Mouse (Mus musculus): ENCODE measurements at regions not wholly inside any gene's neighbourhood (a gene's known extent, or its start where the extent isn't known, plus 50 kb on each side); places are given as distances from the start of the nearest gene placed in this dataset.
A peak's percentile ranks its signal among the peaks of the same experiment; 100 is the strongest.

DNA sequence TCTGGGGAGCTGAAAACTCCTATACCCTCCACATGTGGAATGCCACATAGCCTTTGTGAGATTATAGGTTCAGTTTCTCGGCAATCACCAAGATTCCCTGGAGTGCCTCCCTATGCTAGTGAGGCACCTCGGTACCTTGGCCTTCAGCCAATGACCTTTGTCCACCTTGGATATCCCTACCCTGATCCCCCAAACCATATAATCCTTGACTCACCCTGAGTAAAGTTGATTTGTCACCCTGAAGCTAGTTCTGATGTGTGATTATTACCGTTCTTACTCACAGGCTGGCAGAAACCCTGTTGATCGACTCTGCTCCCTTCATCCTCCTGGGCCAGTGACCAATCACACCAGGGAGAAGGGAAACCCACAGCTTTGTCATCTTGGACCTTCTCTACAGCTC lies 152.5 kb downstream of the Ptpru start:
- 87% methylated on average over 4 of the region's 4 CpGs for WGBS
- Histone ChIP-seq H3K4me1 (ENCODE audit: control insufficient read depth, insufficient read depth, low read length) (peaks cover 4% of the 10 kb centered on the region; the same call in 1 of the 2 replicates), H3K27ac (replicated peaks; ENCODE audit: low read depth, low read length) (peak overlapping the region; percentile 23; the same call in 1 of the 2 replicates), H3K36me3 (ENCODE audit: control insufficient read depth, insufficient read depth, low read length) (no peaks in the 10 kb centered on the region), H3K4me3 (ENCODE audit: low read depth, low read length) (no peak overlapping the region), H3K9ac (ENCODE audit: low read depth, low read length) (no peak overlapping the region), H3K27me3 (replicated peaks; ENCODE audit: control insufficient read depth, insufficient read depth, low read length) (no peaks in the 10 kb centered on the region), H3K4me2 (ENCODE audit: low read depth, low read length) (no peak overlapping the region), H3K9me3 (ENCODE audit: control insufficient read depth, low read length) (no peaks in the 10 kb centered on the region)
- ATAC-seq (ENCODE audit: low read depth) (no peak), DNase-seq (ENCODE audit: low spot score) (no peak)

DNA sequence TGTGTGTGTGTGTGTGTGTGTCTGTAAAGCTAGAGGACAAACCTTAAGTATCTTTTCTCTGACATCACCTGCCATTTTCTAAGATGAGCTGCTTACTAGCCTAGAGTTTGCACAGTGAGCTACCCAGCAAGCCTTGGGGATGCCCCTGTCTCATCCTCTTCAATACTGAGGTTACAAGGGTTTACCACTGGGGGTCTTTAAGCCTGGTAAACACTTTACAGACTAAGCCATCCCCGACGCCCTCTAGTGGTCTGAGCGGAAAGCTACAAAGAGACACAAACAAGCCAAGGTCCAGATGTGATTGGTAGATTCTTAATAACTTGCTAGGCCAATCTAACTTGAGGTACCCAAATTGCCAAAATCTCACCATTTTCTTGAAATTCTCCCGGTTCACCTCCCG lies 143.9 kb downstream of the Ptpru start:
- H3K9ac ChIP-seq (ENCODE audit: low read depth, low read length) = no peak overlapping the region
- H3K4me2 ChIP-seq (ENCODE audit: low read depth, low read length) = no peak overlapping the region
- H3K4me1 ChIP-seq (ENCODE audit: control insufficient read depth, insufficient read depth, low read length) = no peaks in the 10 kb centered on the region
- H3K27ac ChIP-seq (replicated peaks; ENCODE audit: low read depth, low read length) = no peak overlapping the region
- WGBS = 5% methylated on average over 5 of the region's 5 CpGs
- ATAC-seq (ENCODE audit: low read depth) (no peak), DNase-seq (ENCODE audit: low spot score) (peak; percentile 48)
- H3K4me3 ChIP-seq (ENCODE audit: low read depth, low read length) = no peak overlapping the region
- H3K36me3 ChIP-seq (ENCODE audit: control insufficient read depth, insufficient read depth, low read length) = no peaks in the 10 kb centered on the region
- no peaks in the 10 kb centered on the region for H3K9me3 ChIP-seq (ENCODE audit: control insufficient read depth, low read length)
- no peaks in the 10 kb centered on the region for H3K27me3 ChIP-seq (replicated peaks; ENCODE audit: control insufficient read depth, insufficient read depth, low read length)

DNA sequence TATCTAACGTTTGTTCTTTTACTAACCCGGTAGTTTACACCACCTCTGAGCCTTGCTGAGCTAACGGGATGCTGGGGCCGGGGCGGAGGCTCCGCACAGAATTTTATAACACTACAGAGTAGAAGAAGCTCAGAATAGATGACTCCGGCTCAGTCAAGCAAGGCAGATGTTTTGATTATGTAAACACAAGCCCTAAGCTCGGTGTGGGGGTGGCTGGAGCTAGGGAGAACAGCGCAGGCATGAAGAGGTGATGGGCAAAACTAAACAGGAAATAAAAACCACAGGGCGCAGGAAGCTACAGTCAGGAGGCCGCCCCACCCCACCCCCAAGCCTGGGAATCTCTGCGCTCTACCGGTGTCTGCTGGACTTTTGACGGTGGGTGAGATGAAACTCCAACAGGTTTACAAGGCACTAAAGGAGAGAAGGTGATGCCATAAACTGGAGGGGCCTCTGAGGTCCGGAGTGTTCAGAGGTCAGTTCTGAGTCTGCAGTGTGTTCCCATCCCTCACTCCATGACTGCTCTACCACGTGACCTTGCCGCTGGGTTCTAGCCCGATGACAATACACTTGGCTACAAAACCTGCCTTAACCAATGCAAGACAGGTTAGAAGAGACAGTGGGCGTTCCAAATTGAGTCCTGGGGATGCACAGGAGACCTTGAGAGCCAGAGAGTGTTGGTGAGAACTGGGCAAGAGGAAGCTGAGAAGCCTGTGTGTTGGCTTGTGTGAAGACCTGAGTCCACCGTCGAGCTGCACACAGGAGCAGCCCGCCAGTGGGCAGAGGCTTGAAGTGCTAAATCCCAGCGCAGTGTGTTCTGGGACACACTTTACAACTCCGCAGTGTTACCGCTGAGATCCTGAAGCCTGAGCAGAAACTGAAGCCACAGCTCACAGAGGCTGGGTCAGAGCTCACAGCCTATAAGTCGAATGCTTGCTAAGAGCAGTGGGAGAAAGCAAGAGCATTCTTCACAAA lies 141.9 kb downstream of the Ptpru start:
- Histone ChIP-seq H3K27me3 (replicated peaks; ENCODE audit: control insufficient read depth, insufficient read depth, low read length) (no peaks in the 10 kb centered on the region), H3K4me2 (ENCODE audit: low read depth, low read length) (no peak overlapping the region), H3K4me1 (ENCODE audit: control insufficient read depth, insufficient read depth, low read length) (no peaks in the 10 kb centered on the region), H3K9ac (ENCODE audit: low read depth, low read length) (no peak overlapping the region), H3K36me3 (ENCODE audit: control insufficient read depth, insufficient read depth, low read length) (no peaks in the 10 kb centered on the region), H3K4me3 (ENCODE audit: low read depth, low read length) (no peak overlapping the region), H3K27ac (replicated peaks; ENCODE audit: low read depth, low read length) (no peak overlapping the region), H3K9me3 (ENCODE audit: control insufficient read depth, low read length) (no peaks in the 10 kb centered on the region)
- DNase-seq (ENCODE audit: low spot score) (no peak), ATAC-seq (ENCODE audit: low read depth) (no peak)
- WGBS = 67% methylated on average over 26 of the region's 26 CpGs

Data from embryonic facial prominence, embryonic 14.5 days (tissue).